Comparison of ENCODE assay signal across 11 mouse cellular contexts in the genomic region with DNA sequence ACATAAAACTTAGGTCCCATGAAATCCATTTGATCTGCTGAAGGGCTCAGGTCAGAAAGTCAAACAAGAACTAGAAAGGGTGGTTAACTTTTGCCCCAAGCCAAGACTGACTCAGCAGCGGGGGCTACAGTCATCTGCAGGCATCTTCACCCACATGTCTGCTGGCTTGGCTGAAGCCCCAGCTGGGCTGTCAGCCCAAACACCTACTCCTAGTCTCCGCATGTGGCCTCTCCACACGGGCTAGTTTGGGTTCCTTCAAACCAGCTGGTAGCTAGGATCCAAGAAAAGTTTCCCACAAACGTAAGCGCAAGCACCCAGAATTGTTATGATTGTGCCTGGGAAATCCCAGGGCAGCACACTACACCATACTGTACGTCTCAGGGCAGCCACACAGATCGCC. TPM values are rescaled to one million over a fixed set of nuclear protein-coding genes. Genes with fewer than 3 reads are reported as not detected.
A peak's percentile ranks its signal among the peaks of the same experiment; 100 is the strongest.
DNase-seq lines count a peak whose midpoint lies in the region; ATAC-seq lines count a peak whose summit lies in the region.
"Had no signal": no experiment of that assay in that cellular context is flagged by ENCODE, and none has a peak within 500 bp of the region (broad histone marks: within the 10 kb centered on the region; RNA-seq: fewer than 3 reads in every experiment).

No protein-coding gene starts in this region.

- intact Hi-C loops in left cerebral cortex, postnatal 36 days (cut with DNase I), result no loop called here

- no peak for ATAC-seq in erythroblast, adult 5-6 weeks (replicated peaks; ENCODE audit: low FRiP score, poor library complexity, severe bottlenecking)
- ATAC-seq: forebrain, embryonic 14.5 days; midbrain, embryonic 16.5 days had no signal

- peak; percentile 66 for DNase-seq in layer of hippocampus, adult 11-12 months (ENCODE audit: low spot score)
- no peak for DNase-seq in layer of hippocampus, postnatal 14 days (ENCODE audit: low spot score in 2 of 2)
- peak; percentile 78 for DNase-seq in 3T3-L1 (ENCODE audit: low read depth, low spot score)
- DNase-seq in NIH3T3 (ENCODE audit: low read depth), result peak; percentile 85
- DNase-seq in left cerebral cortex, postnatal 36 days (ENCODE audit: low spot score in 2 of 2), result peak; percentile 65 to 76
- no peak for DNase-seq in ovary, adult 18-20 months (ENCODE audit: low spot score)
- DNase-seq: cerebellum, adult 9-11 months; kidney, postnatal 10 days had no signal

RNA-seq across cellular contexts. Expression of a gene that starts 17.6 kb away (rescaled TPM):
- 10 to 100 TPM; 87.6 to 93.2 TPM for total RNA-seq in layer of hippocampus, postnatal 14 days (2021)
- total RNA-seq in left cerebral cortex, postnatal 36 days (2021), result 100 to 1,000 TPM; 107 to 115 TPM
- 19.0 and 19.6 TPM in 2 replicates for total RNA-seq in erythroblast, adult 5-6 weeks (2015; ENCODE audit: low replicate concordance)
- total RNA-seq in erythroblast, adult 5-6 weeks (2017; ENCODE audit: low replicate concordance), result 12.1 and 14.9 TPM in 2 replicates

Comparison
In these comparisons a context has a peak if more than half of its experiments do, and no peak if none do; other contexts are left out.
1. DNase-seq: peak in layer of hippocampus, adult 11-12 months (single experiment), 3T3-L1 (single experiment), NIH3T3 (single experiment) and left cerebral cortex, postnatal 36 days (2 of 2); none in layer of hippocampus, postnatal 14 days (0 of 2) and ovary, adult 18-20 months (single experiment).
2. RNA of a gene that starts 17.6 kb away (total RNA-seq): 107 to 115 TPM in left cerebral cortex, postnatal 36 days and 87.6 to 93.2 TPM in layer of hippocampus, postnatal 14 days; 12.1 to 19.6 TPM in erythroblast, adult 5-6 weeks; every median in the first group is over 4 times any median in the second.